Mouse (Mus musculus) megakaryocyte, embryonic 14.5 days (primary cell): ENCODE results near the gene Tmem45a.

ENCODE experiments used
- FLI1 ChIP-seq: IDR thresholded peaks from 2 replicates; pipeline ENCODE4 v1.6.1; 2012; ENCODE audit warnings: low read length, inconsistent platforms, mixed read lengths
- GATA1 ChIP-seq: IDR thresholded peaks from 3 replicates; pipeline ENCODE4 v1.6.1; 2012; ENCODE audit warnings: mixed read lengths, low read length, inconsistent platforms, borderline replicate concordance

GRCm38 (mm10) chr16:56842988-56843387, 43.0 kb downstream of the Tmem45a start:
- TF ChIP-seq GATA1, result no peak
- TF ChIP-seq FLI1, result no peak
